Mouse (Mus musculus) common myeloid progenitor, adult 5-6 weeks (primary cell): ENCODE data around the gene Edn1. TPM values are rescaled to one million over a fixed set of nuclear protein-coding genes. Genes with fewer than 3 reads are reported as not detected.
A peak's percentile ranks its signal among the peaks of the same experiment; 100 is the strongest.

Experiments
- ATAC-seq: replicated peaks from 2 replicates; pipeline ENCODE4 v1.8.0; 2016; ENCODE audit warnings: low read depth, mild to moderate bottlenecking, moderate TSS enrichment, inconsistent platforms; ENCODE audit not compliant: poor library complexity, severe bottlenecking
- total RNA-seq: library from RNA; stranded (forward); fragments of 200-1000, 187-1606 nt; gene quantifications from 2 replicates; pipeline ENCODE4 v1.2.3, GENCODE M21; 2017

Edn1 gene
- 0.14 TPM in 1 of 2 replicates, not detected in the other for total RNA-seq

GRCm38 (mm10) chr13:42301161-42301721, at the start of gene Edn1:
Edn1 (plus strand) TSS chr13:42301476.
- peak; percentile 96 for ATAC-seq

- peak; percentile 36; the same call in 1 of the 2 replicates for ATAC-seq
Observed at GRCm38 (mm10) chr13:42253821-42254220, 47.5 kb upstream of the Edn1 start.

- no peak for ATAC-seq
Observed at GRCm38 (mm10) chr13:42255105-42255504, 46.2 kb upstream of the Edn1 start.

- ATAC-seq = peak; percentile 92
Observed at GRCm38 (mm10) chr13:42258422-42258821, 42.9 kb upstream of the Edn1 start.

- no peak for ATAC-seq
Observed at GRCm38 (mm10) chr13:42260667-42261066, 40.6 kb upstream of the Edn1 start.

- no peak for ATAC-seq
Observed at GRCm38 (mm10) chr13:42270051-42270450, 31.2 kb upstream of the Edn1 start.

GRCm38 (mm10) chr13:42276774-42277454, 24.4 kb upstream of the Edn1 start:
- ATAC-seq = no peak

GRCm38 (mm10) chr13:42277751-42278150, 23.5 kb upstream of the Edn1 start:
- ATAC-seq = no peak

- ATAC-seq = no peak
Observed at GRCm38 (mm10) chr13:42285896-42286295, 15.4 kb upstream of the Edn1 start.

- ATAC-seq = no peak
Observed at GRCm38 (mm10) chr13:42286768-42287167, 14.5 kb upstream of the Edn1 start.

GRCm38 (mm10) chr13:42292593-42292992, 8.7 kb upstream of the Edn1 start:
- ATAC-seq = no peak

- ATAC-seq = no peak
Observed at GRCm38 (mm10) chr13:42298302-42298701, 3.0 kb upstream of the Edn1 start.

- no peak for ATAC-seq
Observed at GRCm38 (mm10) chr13:42298766-42299165, 2.5 kb upstream of the Edn1 start.

- ATAC-seq = peak; percentile 23
Observed at GRCm38 (mm10) chr13:42300567-42300966, 709 bp upstream of the Edn1 start.

GRCm38 (mm10) chr13:42301961-42302861, 935 bp downstream of the Edn1 start:
- no peak for ATAC-seq

GRCm38 (mm10) chr13:42303180-42303929, 2.1 kb downstream of the Edn1 start:
- no peak for ATAC-seq

- ATAC-seq = no peak
Observed at GRCm38 (mm10) chr13:42304139-42304538, 2.9 kb downstream of the Edn1 start.

- no peak for ATAC-seq
Observed at GRCm38 (mm10) chr13:42306870-42307800, 5.9 kb downstream of the Edn1 start.
